35 mouse cellular contexts compared by ENCODE assay signal in genomic region chr17:90032416-90032815, GRCm38 (mm10).
"Had no signal": no experiment of that assay in that cellular context is flagged by ENCODE, and none has a peak within 500 bp of the region (broad histone marks: within the 10 kb centered on the region; RNA-seq: fewer than 3 reads in every experiment).

No protein-coding gene starts in this region.

- H3K9me3 ChIP-seq: heart, embryonic 12.5 days; heart, embryonic 13.5 days; heart, embryonic 15.5 days; hindbrain, embryonic 10.5 days; hindbrain, embryonic 12.5 days; hindbrain, embryonic 13.5 days; hindbrain, embryonic 15.5 days; intestine, embryonic 15.5 days; kidney, embryonic 15.5 days had no signal

- H3K4me2 ChIP-seq: heart, embryonic 11.5 days; heart, embryonic 12.5 days; heart, embryonic 13.5 days; heart, embryonic 15.5 days; hindbrain, embryonic 12.5 days; hindbrain, embryonic 13.5 days; hindbrain, embryonic 14.5 days; hindbrain, embryonic 15.5 days; intestine, embryonic 15.5 days; kidney, embryonic 15.5 days had no signal

- DNase-seq: heart, postnatal 10 days; heart, postnatal 14 days; heart, postnatal 36 days; heart, postnatal 4 days; kidney, adult 11 months; kidney, adult 18-20 months; kidney, adult 2 months; kidney, adult 8-10 months; kidney, adult 9 months; kidney, postnatal 10 days; kidney, postnatal 14 days; kidney, postnatal 25 days; kidney, postnatal 36 days; kidney, postnatal 4 days; layer of hippocampus, adult 9-11 months; layer of hippocampus, postnatal 36 days had no signal

- H3K36me3 ChIP-seq: heart, embryonic 12.5 days; heart, embryonic 13.5 days; heart, embryonic 15.5 days; hindbrain, embryonic 10.5 days; hindbrain, embryonic 12.5 days; hindbrain, embryonic 15.5 days; intestine, embryonic 15.5 days; kidney, embryonic 15.5 days had no signal

- ATAC-seq: hindbrain, embryonic 16.5 days; hindbrain, postnatal 0 days; inflammation-experienced regulatory T-cells, adult 6 months; intestine, embryonic 15.5 days; intestine, embryonic 16.5 days; intestine, postnatal 0 days had no signal

- H3K27ac ChIP-seq: heart, embryonic 13.5 days; heart, embryonic 15.5 days; hindbrain, embryonic 10.5 days; hindbrain, embryonic 12.5 days; hindbrain, embryonic 13.5 days; hindbrain, embryonic 14.5 days; hindbrain, embryonic 15.5 days; hindbrain, postnatal 0 days; intestine, embryonic 15.5 days; kidney, embryonic 15.5 days; kidney, postnatal 0 days; layer of hippocampus, adult 2 months; left cerebral cortex, adult 2 months had no signal

- H3K27me3 ChIP-seq: heart, embryonic 12.5 days; heart, embryonic 13.5 days; heart, embryonic 15.5 days; hindbrain, embryonic 12.5 days; hindbrain, embryonic 13.5 days; hindbrain, embryonic 15.5 days; intestine, embryonic 15.5 days; kidney, embryonic 15.5 days had no signal

- H3K9ac ChIP-seq: heart, embryonic 12.5 days; heart, embryonic 13.5 days; heart, embryonic 15.5 days; hindbrain, embryonic 12.5 days; hindbrain, embryonic 13.5 days; hindbrain, embryonic 14.5 days; hindbrain, embryonic 15.5 days; intestine, embryonic 15.5 days; kidney, embryonic 15.5 days had no signal

- H3K4me1 ChIP-seq: heart, embryonic 12.5 days; heart, embryonic 13.5 days; heart, embryonic 15.5 days; hindbrain, embryonic 10.5 days; hindbrain, embryonic 12.5 days; hindbrain, embryonic 13.5 days; hindbrain, embryonic 15.5 days; intestine, embryonic 15.5 days; kidney, embryonic 15.5 days had no signal

- H3K4me3 ChIP-seq: heart, embryonic 12.5 days; heart, embryonic 13.5 days; heart, embryonic 15.5 days; hindbrain, embryonic 10.5 days; hindbrain, embryonic 12.5 days; hindbrain, embryonic 13.5 days; hindbrain, embryonic 15.5 days; intestine, embryonic 15.5 days; kidney, embryonic 15.5 days; layer of hippocampus, adult 2 months; left cerebral cortex, adult 2 months had no signal
